ENCODE assay signal across 20 mouse cellular contexts in the genomic region with DNA sequence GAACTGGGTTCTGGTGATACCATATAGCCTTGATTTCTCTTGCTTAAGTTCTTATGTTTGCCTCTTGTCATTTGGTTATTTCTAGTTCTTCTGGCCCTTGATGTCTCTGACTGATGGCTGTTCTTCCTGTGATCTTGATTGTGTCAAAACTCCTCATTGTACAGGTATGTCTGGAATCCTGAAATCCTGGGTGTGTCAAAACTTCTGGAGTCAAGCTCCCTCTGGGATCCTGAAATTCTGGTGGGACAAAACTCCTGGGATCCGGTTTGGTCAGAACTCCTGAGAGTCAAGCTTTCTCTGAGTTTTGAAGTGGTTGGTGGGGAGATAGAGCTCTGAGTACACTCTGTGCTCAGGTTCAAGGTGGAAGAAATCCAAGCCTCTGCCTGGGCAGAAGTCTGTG.
"Had no signal": no experiment of that assay in that cellular context is flagged by ENCODE, and none has a peak within 500 bp of the region (broad histone marks: within the 10 kb centered on the region; RNA-seq: fewer than 3 reads in every experiment).

No protein-coding gene starts in this region.

- H3K27me3 ChIP-seq: heart, embryonic 12.5 days; hindbrain, embryonic 13.5 days; hindbrain, embryonic 15.5 days; limb, embryonic 12.5 days; liver, embryonic 12.5 days had no signal

- DNase-seq: gastrocnemius, adult 2 months; gastrocnemius, postnatal 10 days; gastrocnemius, postnatal 25 days; heart, adult 18-20 months; heart, postnatal 14 days; heart, postnatal 36 days; kidney, adult 11 months; kidney, adult 2 months; kidney, postnatal 10 days; kidney, postnatal 25 days; kidney, postnatal 4 days had no signal

- H3K9me3 ChIP-seq: heart, embryonic 10.5 days; heart, embryonic 12.5 days; hindbrain, embryonic 13.5 days; hindbrain, embryonic 15.5 days; limb, embryonic 10.5 days; limb, embryonic 12.5 days had no signal

- H3K36me3 ChIP-seq: heart, embryonic 10.5 days; heart, embryonic 12.5 days; hindbrain, embryonic 13.5 days; hindbrain, embryonic 15.5 days; limb, embryonic 10.5 days; limb, embryonic 12.5 days; liver, embryonic 12.5 days had no signal

- H3K4me3 ChIP-seq: gastrocnemius, adult 2 months; heart, embryonic 10.5 days; heart, embryonic 12.5 days; hindbrain, embryonic 13.5 days; hindbrain, embryonic 15.5 days; layer of hippocampus, adult 2 months; left cerebral cortex, adult 2 months; limb, embryonic 10.5 days; limb, embryonic 12.5 days; liver, embryonic 12.5 days had no signal

- H3K4me1 ChIP-seq: heart, embryonic 10.5 days; heart, embryonic 12.5 days; hindbrain, embryonic 13.5 days; hindbrain, embryonic 15.5 days; limb, embryonic 10.5 days; limb, embryonic 12.5 days; liver, embryonic 12.5 days had no signal
